Mouse (Mus musculus) gastrocnemius, postnatal 25 days (tissue): ENCODE measurements at regions not wholly inside any gene's neighbourhood (a gene's known extent, or its start where the extent isn't known, plus 50 kb on each side); places are given as distances from the start of the nearest gene placed in this dataset.

Experiments
- DNase-seq: peaks from one replicate; pipeline ENCODE4 v3.0.0; 2022

DNA sequence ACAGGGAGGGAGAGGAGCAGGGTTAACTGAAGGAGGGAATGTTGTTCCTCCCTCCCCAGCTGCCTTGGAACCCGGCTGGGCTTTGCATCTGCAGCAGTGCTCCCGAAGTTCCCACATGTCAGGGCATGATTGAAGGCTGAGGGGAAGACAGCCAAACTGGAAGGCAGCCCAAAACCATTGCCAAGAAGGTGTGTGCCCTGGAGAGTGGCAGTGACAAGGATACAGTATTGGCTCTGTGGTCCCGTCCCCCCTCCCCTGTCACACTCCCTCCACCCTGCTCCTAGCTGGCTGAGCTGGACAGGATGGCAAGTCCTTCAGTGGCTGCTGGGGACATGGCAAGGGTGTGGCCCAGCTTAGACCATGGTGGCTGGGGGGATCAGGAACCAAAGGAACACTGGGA lies 79.1 kb downstream of the Cyp26b1 start:
- DNase-seq: no peak

DNA sequence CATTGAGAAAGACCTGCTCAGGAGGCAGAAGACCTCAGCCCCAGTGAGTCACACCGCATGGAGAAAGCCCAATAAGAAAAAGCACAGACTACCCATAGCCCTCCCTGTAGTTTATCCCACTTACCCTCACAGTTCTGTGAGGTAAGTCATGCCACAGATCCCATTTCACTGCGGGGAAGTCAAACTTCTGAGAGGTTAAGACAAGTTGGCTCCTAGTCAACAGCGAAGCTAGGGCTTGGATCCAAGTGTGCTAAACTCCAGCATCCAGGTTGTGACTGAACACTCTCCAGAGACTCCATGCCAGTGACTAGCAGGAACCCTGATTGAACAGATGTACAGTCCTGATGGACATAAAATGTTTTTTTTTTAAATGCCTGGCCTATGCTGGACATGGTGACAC lies 85.1 kb downstream of the Cyp26b1 start:
- no peak for DNase-seq

DNA sequence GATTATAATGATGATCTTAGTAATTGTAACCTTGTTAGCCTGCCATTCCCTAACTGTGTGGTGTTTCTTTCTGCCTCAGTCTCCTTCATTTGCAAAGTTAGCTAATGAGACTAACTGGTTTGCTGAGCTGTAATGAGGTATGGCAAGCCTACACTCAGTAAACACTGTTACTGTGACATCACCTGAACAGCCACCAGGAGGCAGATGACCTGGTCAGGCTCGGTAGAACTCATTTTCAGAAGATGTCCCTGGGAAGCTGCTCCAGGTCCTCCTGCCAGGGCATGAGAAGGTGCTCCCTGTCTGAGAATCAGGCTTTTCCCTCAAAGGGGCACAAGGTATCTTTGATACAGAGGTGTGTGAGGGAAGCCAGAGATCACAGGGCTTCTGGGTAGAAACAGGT lies 87.0 kb downstream of the Cyp26b1 start:
- no peak for DNase-seq

DNA sequence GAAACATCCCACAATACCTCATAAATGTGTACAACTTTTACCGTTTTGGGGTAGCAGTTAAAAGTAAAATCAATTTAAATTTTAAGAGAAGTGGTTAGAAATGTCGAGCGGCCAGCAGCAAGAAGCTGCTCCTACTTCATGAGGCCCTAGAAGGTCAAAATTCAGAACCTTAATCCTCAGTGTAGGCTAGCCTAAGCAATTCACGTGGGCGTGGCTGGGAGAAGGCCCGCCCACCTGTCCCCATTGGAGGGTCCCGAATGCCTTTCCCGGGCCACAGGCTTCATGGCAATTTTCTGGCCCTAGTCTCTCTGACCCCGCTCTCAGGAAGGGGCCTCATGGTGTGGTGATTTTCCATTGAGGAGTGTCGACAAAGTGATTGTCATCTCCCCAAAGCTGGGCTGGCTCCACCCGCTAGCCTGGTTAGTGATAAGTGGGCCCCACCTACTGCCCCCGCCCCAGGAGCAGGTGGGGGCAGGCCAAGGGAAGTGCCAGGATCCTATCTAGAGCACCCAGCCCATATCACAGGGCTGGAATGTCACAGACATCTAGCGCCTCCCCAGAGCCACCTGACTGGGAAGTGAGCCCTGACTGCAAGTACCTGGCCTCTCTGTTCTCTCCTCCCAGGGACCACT lies 93.3 kb downstream of the Cyp26b1 start:
- no peak for DNase-seq

DNA sequence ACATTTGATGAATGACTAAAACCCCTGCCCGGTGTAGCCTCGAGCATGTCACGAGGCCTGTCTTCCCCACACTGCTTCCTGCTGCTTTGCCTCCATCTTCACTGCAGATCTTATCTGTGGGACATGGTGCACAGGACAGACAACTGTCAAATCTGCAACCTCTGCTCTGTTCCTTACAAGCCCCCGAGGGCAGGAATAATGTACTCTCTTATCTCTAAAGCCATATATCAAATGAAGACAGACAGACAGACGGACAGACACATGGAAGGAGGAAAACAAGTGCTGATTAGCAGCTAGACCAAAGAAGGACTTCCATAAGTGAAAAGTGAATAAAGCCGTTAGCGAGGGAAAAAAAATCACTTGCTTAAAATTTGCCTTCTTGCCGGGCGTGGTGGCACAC lies 95.6 kb downstream of the Cyp26b1 start:
- no peak for DNase-seq

DNA sequence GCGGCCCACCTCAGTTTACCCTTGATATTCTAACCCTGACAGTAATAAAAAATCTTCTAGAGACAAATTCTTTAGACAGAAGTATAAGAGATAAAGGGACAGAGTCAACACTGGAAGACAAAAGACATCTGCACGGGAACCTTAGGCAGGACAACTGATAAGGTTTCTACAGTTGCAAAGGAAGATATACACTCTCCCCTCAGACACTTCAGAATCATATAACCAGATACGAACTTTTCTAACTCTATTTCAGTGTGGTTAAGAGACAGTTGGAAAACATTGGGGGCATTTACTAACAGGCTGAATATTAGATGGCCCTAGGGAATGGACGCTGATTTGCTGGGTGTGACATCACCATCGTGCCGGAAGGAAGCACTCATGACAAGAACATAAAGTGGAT lies 100.0 kb downstream of the Cyp26b1 start:
- no peak for DNase-seq

DNA sequence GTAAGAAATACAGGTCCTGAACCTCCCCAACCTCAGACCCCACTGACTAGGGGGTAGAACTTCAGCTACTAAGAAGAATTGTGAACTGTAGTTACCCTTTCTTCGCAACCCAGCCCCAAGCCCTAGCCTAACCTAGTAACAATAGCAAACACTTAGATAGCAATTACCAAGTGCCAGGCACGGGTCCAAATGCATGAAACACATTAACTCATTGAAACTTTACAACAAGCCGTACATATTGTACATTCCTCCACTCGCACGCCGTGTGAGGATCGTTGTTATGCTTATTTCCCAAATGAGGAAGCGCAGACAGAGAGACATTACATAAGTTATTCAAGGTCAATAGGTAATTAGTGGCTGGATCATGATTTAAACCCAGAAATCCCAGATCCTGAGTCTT lies 100.5 kb downstream of the Cyp26b1 start:
- no peak for DNase-seq

DNA sequence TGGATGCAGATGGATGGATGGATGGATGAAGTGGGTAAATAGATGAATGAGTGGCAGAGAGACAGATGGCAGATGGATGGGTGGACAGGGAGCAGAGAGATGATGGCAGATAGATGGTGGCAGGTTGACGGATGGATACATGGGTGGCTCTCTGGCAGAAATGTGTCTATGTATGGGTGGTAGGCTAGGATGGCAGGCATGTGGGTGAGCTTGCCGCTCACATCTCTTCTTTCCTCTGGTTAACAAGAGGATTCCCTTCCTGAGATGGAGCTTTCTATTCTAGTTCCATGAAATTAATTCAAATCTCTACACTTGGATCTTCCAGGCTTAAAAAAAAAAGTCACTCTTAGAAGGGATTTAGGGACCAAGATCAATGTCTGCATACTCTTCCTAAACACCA lies 101.1 kb downstream of the Cyp26b1 start:
- DNase-seq: no peak

DNA sequence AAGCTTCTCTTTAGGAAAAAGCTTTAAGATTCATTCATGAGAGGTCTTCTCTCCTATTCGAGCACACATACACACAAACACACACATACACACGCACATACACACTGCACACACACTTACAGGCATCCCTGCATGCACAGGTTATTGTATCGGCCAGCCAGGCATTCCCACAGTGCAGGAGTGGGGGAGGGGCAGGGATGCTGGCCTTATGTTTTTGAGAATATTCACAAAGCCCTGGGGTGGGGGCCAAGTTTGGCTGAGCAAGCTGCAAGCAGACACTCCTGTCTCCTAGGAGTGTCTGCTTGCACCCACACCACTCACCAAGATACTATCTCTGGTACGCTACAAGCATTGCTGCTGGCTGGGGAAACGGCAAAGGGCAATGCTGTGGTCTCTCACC lies 102.6 kb downstream of the Cyp26b1 start:
- DNase-seq: no peak

DNA sequence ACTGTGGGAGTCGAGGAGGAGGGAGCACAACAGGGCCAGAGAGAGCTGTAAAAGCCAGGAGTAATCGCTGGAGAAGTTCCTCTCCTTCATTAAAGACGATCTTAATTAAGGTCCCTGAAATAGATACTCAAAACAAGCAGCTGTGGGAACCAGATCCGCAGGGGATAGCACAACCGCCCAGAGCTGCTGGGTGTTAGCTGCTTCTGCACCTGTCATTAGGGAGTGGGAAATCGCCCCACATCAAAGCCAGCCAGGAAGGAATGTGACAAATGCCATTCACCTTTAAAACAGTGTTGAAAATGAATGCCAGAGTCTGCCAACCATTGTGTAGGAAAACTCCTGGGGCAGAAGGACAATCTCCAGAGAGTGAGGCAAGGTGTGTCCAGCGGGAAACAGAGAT lies 112.5 kb downstream of the Cyp26b1 start:
- no peak for DNase-seq

DNA sequence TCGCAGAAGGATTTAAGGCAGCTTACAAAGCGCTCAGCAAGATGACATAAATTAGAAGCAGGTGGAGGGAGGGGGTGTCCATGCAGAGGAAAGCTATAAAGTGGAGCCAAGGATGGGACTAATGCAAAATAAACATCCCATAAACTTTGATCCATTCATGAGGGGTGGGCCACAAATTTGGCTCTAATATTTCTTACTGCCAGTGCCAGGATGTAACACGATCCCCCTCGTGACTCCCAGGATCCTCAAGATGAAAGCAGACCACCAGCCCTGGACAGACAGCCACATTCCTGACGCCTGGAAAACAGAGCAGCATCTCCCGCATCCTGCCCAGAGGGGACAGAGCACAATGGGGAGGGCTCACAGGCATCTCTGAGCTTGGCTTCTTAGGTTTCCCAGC lies 116.6 kb downstream of the Cyp26b1 start:
- no peak for DNase-seq

DNA sequence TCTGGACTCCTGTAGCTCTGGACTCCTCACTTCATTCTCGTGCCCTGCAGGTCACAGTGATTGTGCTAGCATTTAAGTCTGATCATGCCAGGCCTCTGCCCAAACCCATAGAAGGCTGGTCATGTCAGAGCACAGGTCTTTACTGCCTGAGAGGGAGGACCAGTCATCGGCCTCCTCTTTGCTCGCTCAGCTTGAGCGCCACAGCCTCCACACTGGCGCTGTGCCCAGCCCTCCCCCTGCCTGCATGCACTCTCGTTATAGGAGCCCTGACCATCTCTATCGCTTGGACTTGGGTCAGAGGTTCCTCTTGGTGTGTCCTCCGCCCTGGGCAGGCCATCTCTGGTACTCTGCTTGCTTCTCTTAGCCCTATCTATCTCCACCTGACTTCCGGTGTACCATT lies 117.2 kb downstream of the Cyp26b1 start:
- no peak for DNase-seq

DNA sequence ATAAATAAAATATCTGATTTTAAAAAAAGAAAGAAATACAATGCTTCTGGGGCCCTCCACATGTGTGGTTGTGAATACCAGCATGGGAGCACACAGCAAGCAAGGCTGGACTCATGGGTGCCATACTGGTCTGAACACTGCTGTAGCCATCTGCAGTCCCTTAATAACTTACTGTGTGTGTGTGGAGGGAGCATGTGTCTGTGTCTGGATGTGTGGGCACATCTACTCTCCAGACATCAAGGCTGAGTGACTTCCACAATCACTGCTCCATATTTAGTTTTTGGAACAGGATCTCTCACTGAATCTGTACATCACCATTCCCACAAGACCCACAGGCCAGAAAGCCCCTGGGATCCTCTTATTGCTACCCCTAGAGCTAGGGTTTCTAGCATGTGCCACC lies 118.9 kb downstream of the Cyp26b1 start:
- no peak for DNase-seq

DNA sequence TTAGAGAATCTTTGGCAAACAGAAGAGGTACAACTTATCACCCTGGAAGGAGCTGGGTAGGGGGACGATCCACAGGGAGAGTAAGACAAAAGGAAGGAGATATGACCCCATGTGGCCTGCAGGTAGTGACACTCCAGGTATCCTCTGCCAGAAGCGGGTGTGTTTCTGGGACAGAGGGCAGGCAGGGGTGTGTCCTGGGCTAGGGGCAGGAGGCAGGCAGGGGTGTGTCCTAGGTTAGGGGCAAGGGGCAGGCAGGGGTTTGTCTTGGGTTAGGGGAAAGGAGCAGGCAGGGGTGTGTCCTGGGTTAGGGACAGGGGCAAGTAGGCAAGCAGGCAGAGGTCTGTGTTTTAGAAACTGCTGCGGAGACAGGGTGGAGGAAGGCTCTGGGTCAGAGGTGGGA lies 120.5 kb downstream of the Cyp26b1 start:
- no peak for DNase-seq

DNA sequence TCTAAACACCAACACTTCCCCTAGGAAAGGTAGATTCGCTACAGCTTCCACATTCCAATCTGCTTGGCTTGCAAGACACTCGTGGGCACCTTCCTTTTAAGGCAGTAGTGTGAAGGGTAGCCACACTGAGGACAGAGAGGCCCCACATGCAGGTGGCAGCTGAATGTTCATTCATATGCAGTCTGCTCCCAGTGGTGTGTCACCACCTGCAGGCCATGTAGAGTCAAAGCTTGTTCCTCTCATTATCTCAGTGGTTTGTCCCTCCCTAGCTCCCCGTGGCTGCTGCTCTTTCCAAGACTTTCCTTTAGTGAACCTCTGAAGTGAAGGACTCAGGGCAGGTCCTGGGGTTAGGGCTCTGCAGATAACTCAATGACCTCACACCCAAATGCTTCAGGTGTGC lies 121.4 kb downstream of the Cyp26b1 start:
- DNase-seq: no peak

DNA sequence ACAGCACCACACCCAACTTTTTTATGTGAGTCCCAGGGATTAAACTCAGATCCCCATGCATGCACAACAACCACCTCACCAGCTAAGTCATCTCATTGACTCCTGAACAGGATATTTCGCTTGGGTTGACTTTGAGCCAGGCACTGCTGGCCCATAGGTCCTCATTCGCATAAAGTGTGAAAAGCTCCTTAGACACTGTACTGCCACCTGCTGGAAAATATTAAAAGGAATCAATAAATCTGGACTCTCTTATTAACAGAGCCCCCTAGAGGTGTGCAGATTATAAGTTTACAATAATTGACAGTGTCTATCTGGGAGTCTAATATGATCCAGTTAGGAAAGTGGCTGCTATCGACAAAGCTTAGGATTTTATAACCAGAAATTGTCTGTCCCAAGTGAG lies 126.4 kb downstream of the Cyp26b1 start:
- DNase-seq: no peak

DNA sequence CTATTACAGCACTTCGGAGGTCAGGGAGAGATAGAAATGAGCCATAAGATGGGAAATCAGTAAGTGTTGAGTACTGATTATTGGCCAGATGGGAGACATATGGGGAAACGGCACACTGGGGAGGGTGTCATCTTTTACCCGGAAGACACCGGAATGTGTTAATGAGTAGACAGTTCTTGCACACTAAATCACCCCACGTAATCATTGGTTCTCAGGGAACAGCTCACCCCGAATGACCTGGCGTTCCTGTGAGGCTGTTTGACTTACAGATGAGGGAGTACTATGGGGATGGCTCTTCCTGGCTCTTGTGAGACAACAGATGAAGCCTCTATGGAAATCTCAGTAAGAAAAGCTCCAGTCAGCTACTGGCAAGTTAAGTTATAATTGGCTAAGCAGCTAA lies 127.5 kb downstream of the Cyp26b1 start:
- DNase-seq: no peak

DNA sequence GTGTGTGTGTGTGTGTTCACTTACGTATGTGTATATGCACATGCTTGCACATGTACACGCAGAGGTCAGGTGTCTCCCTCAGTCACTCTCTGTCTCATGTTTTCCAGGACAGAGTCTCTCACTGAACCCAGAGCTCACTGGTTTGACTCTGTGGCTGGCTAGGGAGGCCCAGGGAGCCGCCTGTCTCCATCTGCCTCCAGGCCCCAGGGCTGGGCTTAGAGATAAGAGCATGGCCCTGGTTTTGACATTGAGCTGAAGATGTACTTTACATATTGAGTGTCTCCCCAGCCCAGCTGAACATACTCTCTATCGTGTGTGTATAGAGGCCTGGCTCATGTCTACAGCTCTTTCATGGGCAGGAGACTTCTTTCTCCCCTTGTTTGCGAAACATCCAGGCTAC lies 128.1 kb downstream of the Cyp26b1 start:
- no peak for DNase-seq

DNA sequence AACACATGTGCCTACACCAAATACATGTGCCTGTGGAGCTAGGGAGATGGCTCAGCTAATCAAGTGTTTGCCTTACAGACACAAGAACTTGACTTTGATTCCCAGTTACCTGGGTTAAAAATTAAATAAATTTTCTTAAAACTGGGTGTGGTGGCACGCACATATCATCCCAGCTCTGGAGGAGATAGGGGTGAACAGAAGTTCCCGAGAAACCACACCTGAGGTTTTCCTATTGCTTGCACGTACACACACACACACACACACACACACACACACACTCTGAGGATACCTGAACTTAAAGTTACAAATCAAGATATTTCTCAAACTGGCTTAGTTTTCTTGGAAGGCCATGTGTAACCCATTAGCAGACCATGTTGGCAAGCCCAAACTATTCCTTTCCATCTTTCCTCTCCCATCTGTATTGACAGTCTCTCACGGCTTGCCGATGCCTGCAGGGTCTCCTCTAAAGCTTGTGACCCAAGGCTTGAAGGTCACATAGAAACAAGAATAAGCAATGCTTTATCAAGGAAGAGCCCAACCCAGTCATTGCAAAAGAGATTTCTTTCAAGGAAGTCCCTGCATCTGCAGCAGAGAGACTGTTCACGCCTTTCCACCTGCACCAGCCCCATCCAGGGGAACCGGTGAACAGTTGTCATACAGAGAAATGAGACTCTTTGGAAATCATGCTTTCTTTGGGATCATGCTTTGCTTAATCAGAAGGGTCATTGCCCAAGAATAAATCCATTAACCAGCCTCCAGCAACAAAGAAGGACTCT lies 129.9 kb downstream of the Cyp26b1 start:
- DNase-seq: no peak

DNA sequence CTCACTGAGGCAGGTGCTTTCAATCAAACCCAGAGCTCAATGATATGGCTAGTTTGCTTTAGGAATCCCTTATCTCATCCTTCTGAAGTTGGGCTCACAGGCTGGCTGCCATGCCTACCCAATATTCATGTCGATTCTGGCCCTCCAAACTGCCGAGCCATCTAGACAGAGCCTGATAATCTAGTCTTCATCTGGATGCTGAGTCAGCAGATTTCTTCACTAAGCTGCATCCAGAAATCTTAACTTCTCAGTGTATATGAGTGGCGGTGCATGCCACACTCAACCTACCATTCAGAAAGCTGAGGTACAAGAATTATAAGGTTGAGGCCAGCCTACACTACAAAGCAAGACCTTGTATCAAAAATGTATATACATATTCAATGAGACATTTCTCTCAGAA lies 136.9 kb downstream of the Cyp26b1 start:
- DNase-seq: no peak

DNA sequence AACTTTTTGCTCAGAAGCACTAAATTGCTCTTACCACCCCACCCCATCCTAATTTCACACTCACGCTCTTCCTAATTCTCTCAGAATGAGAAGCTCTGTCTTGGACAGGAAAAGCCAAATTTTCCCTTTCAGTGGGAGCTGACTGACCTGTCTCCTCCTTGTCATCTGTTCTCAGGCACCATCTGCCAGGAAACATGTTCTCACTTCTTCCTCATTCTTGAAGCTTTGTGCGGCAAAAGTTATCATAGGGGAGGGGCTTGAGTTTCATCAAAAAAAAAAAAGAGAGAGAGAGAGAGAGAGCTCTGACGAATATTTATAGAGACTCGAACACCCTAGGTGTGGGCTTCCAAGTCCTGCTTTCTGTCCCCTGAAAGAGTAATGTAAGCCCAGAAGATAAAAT lies 148.6 kb downstream of the Cyp26b1 start:
- no peak for DNase-seq

DNA sequence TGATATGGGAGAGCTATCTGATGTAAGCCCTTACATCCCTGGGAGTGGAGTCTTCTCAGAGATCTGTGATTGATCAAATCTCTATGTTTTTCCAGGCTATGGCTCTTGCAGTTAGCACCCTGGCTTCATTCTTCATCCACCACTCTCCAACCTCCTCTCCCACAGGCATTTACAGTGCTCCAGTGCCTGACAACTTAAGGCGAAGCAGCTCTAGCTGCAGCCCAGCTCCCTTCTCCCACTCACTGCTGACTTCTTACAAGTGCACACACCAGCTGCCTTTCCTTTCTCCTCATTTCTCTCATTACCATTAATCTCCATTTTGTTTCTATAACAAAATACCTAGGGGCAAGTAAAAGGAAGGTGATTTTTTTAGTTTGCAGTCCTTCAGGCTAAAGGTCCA lies 151.0 kb downstream of the Cyp26b1 start:
- no peak for DNase-seq

DNA sequence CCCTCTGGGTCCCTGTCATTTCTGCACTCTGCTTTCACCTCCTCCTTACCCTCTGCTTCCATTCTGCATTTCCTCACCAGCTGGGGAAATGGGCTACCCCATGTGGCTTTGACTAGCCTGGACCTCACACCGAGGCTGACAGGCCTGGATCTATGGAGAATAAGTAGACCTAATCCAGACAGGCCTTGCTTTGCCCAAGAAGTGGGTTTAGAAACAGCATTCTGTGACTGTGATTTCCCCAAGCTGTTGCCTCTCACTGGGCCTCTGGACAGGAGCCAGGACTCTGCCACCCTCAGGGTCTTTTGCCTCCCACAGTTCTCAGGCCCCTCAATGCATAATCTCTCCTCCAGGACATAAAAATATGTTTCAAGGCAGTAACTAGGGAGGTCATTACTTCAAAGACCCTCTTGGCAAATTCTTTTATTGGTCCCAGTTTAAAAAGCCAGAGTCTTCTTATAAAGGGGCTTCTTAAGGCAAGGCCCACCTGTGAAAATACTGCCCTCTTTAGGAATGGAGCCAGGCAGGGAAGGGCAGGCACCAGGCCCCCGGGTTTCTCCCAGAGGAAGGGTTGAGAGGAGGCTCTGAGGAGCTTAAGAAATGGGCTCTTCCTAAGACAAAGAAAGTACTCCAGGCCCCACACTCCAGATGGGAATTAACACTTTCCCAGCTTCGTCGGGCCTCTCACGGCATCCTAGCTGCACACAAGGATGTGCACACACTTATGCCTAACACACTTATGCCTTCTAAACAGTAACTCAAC lies 151.8 kb downstream of the Cyp26b1 start:
- no peak for DNase-seq

DNA sequence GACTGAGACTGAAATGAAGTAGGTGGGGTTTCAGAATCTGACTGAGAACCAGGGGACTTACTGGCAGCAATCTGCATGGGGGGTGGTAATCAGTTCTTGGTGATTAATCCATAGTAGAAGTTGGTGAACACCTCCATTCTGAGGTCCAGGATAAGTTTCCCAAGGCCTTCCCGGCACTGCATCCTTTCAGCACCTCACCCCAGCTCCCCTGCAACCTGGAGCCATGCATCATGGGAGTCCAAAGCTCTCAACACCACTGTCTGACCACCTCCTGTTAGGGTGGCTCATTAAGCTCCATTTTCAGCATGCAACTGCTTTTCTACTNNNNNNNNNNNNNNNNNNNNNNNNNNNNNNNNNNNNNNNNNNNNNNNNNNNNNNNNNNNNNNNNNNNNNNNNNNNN lies 157.0 kb downstream of the Cyp26b1 start:
- DNase-seq: no peak
